Mouse (Mus musculus): Measurements from ENCODE around the gene Zfp59. TPM values are rescaled to one million over a fixed set of nuclear protein-coding genes. Genes with fewer than 3 reads are reported as not detected.
"Not testable (repeated sequence)": the region's sequence is repeated elsewhere in the genome, so short reads cannot be mapped to it uniquely, and the experiment has no call there.

The Zfp59 gene
- polyA plus RNA-seq (2012; rRNA removed) = 5.1 and 6.2 TPM in 2 replicates

GRCm38 (mm10) chr7:27838323-27839249 is at the start of gene Zfp59:
Zfp59 (plus strand) TSS chr7:27838607.
- peak; percentile 98 for DNase-seq (ENCODE audit: low read depth)

GRCm38 (mm10) chr7:27789306-27789705 is 49.1 kb upstream of the Zfp59 start:
- DNase-seq (ENCODE audit: low read depth) = no peak

More at GRCm38 (mm10) chr7:27838323-27839249, at the start of gene Zfp59:
- TF ChIP-seq POLR2A (IDR thresholded peaks at IDR 0.05; ENCODE audit: borderline replicate concordance, extremely low read depth, insufficient read depth, insufficient read length, poor library complexity, severe bottlenecking) = peak; percentile 23; the same call in 1 of the 2 replicates
- no peak for TF ChIP-seq CTCF (IDR thresholded peaks at IDR 0.05; ENCODE audit: borderline replicate concordance, extremely low read depth, insufficient read depth, insufficient read length)

GRCm38 (mm10) chr7:27793865-27794264 is 44.5 kb upstream of the Zfp59 start:
- not testable (repeated sequence) for DNase-seq (ENCODE audit: low read depth)

More at GRCm38 (mm10) chr7:27789306-27789705, 49.1 kb upstream of the Zfp59 start:
- TF ChIP-seq POLR2A (IDR thresholded peaks at IDR 0.05; ENCODE audit: borderline replicate concordance, extremely low read depth, insufficient read depth, insufficient read length, poor library complexity, severe bottlenecking) = no peak
- no peak for TF ChIP-seq CTCF (IDR thresholded peaks at IDR 0.05; ENCODE audit: borderline replicate concordance, extremely low read depth, insufficient read depth, insufficient read length)

DNA sequence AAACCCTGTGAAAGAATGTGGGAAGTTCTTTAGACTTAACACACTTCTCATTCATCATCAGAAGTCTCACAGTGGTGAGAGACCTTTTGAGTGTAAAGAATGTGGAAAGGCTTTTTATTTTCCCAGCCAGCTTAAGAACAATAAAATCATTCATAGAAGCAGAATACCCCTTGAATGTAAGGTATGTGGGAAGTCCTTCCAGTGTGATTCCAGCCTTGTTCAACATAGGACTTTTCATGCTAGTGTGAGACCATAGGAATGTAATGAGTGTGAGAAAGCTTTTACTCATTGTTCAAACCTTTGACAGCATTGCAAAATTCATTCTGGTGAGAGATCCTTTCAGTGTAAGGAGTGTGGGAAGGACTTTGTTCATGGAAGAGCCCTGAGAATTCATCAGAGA is 43.8 kb upstream of the Zfp59 start:
- DNase-seq (ENCODE audit: low read depth) = peak; percentile 55
- no peak for TF ChIP-seq CTCF (IDR thresholded peaks at IDR 0.05; ENCODE audit: borderline replicate concordance, extremely low read depth, insufficient read depth, insufficient read length)
- no peak for TF ChIP-seq POLR2A (IDR thresholded peaks at IDR 0.05; ENCODE audit: borderline replicate concordance, extremely low read depth, insufficient read depth, insufficient read length, poor library complexity, severe bottlenecking)

DNA sequence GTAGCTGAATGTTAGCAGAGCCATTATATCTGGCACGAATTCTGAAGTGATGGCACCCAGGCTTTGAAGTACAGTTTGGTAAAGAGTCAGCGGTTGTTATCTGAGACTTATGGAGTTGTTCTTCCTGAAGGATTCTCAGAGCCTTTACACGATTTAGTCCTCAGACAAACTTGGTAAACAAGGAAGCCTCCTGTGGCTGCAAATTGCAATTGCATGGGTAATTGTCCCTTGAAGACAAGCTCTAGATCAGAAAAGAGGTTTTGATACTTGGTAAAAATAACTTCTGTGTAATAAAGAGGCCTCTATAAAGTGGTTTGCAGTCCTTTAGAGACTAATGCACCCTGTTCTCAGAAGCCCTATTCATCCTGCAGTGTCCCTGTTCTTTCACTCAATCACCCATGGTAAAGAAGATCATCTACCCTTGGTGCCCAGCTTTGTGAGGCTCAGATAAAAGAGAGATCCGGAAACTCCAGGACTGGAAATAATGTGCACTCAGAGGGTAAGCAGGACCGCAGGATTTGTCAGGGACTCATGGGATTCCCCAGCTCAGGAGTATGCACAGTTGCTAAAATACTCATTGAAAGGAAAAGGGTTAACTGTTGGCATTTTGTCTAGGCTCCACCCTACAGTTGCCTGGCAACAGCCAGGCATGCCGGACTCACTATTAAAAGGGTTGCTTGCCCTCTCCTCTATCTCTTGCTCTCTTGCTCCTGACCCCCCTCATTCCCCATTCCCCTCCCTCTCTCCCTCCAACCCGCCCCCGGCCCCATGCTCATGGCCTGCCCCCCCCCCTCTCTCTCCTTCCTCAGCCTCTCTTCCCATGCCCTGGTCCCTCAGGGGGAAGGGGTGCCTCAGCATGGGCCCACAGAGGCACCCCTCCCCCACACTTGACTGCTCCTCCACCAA is 40.2 kb upstream of the Zfp59 start:
- TF ChIP-seq CTCF (IDR thresholded peaks at IDR 0.05; ENCODE audit: borderline replicate concordance, extremely low read depth, insufficient read depth, insufficient read length) = peak; percentile 20; the same call in 1 of the 2 replicates
- no peak for TF ChIP-seq POLR2A (IDR thresholded peaks at IDR 0.05; ENCODE audit: borderline replicate concordance, extremely low read depth, insufficient read depth, insufficient read length, poor library complexity, severe bottlenecking)
- DNase-seq (ENCODE audit: low read depth) = peak; percentile 83

DNA sequence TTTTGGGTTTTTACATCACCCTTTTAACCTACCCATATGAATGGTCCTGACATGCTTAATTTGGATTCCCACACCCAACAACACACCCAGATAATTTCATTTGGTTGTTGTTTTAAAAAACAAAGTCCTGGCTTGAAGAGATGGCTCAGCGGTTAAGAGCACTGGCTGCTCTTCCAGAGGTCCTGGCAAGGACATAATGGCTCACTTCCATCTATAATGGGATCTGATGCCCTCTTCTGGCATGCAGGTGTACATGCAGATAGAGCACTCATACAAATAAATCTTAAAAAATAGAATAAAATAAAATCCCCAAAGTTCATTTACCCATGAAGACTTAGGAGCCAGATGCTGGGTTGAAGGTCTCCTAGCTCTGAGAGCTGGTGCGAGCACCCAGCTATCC is 37.3 kb upstream of the Zfp59 start:
- TF ChIP-seq POLR2A (IDR thresholded peaks at IDR 0.05; ENCODE audit: borderline replicate concordance, extremely low read depth, insufficient read depth, insufficient read length, poor library complexity, severe bottlenecking) = no peak
- DNase-seq (ENCODE audit: low read depth) = peak; percentile 57

GRCm38 (mm10) chr7:27802986-27803385 is 35.4 kb upstream of the Zfp59 start:
- no peak for TF ChIP-seq CTCF (IDR thresholded peaks at IDR 0.05; ENCODE audit: borderline replicate concordance, extremely low read depth, insufficient read depth, insufficient read length)
- no peak for TF ChIP-seq POLR2A (IDR thresholded peaks at IDR 0.05; ENCODE audit: borderline replicate concordance, extremely low read depth, insufficient read depth, insufficient read length, poor library complexity, severe bottlenecking)
- DNase-seq (ENCODE audit: low read depth) = no peak

GRCm38 (mm10) chr7:27804297-27805030 is 33.9 kb upstream of the Zfp59 start:
- no peak for TF ChIP-seq CTCF (IDR thresholded peaks at IDR 0.05; ENCODE audit: borderline replicate concordance, extremely low read depth, insufficient read depth, insufficient read length)
- TF ChIP-seq POLR2A (IDR thresholded peaks at IDR 0.05; ENCODE audit: borderline replicate concordance, extremely low read depth, insufficient read depth, insufficient read length, poor library complexity, severe bottlenecking) = peak; percentile 34; the same call in 1 of the 2 replicates
- DNase-seq (ENCODE audit: low read depth) = peak; percentile 92

GRCm38 (mm10) chr7:27806896-27807295 is 31.5 kb upstream of the Zfp59 start, which contains the start of gene Zfp626:
Zfp626 (plus strand) TSS chr7:27807196.
- not testable (repeated sequence) for DNase-seq (ENCODE audit: low read depth)

DNA sequence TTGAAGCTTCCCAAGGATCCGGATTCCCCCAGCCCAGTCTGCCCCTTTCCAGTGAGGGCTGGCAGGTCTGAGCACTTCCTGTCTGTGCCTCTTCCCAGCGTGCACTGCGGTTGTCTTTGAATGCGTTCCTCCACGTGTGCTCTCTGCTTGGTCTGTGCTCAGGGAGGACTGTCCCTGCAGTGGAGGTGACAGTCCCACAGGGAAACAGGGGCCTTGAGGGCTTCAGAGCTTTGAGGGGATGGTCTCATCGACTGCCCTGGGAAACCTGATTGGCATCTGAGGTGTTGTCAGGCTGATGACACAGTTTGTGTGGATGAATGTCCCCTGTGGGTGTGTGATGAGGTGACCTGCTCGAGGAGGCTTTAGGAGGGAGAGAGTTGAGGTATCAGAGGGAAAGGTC is 31.1 kb upstream of the Zfp59 start:
- DNase-seq (ENCODE audit: low read depth) = not testable (repeated sequence)

- TF ChIP-seq POLR2A (IDR thresholded peaks at IDR 0.05; ENCODE audit: borderline replicate concordance, extremely low read depth, insufficient read depth, insufficient read length, poor library complexity, severe bottlenecking) = no peak
- no peak for TF ChIP-seq CTCF (IDR thresholded peaks at IDR 0.05; ENCODE audit: borderline replicate concordance, extremely low read depth, insufficient read depth, insufficient read length)
Observed at GRCm38 (mm10) chr7:27818526-27819110, 19.8 kb upstream of the Zfp59 start.

More at GRCm38 (mm10) chr7:27818526-27819110, 19.8 kb upstream of the Zfp59 start:
- DNase-seq (ENCODE audit: low read depth) = no peak

Measured in brain, embryonic 14.5 days (tissue).